Mouse (Mus musculus): ENCODE results near the gene Phactr1.

The Phactr1 gene

DNA sequence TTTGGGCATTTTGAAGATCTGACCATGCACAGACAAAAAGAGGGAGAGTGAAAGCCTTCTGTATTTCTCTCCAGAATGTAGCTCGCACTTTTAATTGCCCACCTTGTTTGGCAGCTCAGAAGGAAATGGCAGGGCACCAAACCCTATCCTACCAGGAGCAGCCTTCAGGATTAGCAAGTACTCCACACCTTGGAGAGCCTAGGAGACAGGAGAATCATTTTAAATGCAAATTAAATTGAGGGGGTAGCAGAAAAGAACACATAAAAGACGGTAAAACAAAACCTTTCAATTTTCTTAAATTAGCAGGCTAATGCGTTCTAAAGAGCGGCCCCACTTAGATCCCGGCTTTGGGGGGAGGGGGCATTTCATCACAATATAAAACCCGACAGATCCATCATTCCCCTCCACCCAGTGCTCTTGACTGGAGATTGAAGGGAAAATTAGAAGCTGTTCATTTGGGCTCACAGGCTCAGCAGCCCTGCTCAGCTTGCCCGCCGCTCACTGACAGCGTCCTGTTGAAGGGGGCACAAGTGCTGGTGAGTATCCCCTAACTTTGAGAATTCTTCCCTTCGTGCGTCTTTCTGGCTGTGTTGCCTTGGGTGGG, at the start of gene Phactr1:
Gene Phactr1, plus strand, starts transcription at position 233 of the 604 bp plus-strand sequence.
- DNase-seq (ENCODE audit: low read depth, low spot score) = no peak

GRCm38 (mm10) chr13:42634908-42635307, 45.5 kb upstream of the Phactr1 start:
- DNase-seq (ENCODE audit: low read depth, low spot score) = no peak

DNA sequence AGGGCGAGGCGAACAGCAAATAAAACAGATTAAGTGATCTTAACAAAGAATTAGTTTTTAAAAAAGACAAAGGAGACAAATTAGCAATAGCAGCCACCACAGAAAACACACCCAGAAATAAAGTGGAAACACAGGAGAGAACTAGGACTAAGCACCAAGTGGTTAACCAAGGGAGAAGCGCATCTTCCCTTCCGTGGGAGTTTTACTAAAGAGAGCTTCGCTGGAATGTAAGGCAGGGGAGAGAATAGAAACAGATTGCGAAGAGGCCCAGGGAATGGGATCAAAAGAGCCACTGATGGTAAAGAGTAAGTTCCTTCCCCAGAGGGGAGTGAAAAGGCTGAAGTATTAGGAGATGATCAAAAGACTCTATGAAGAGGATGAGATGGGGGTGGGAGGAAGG, 30.2 kb upstream of the Phactr1 start:
- DNase-seq (ENCODE audit: low read depth, low spot score) = no peak

GRCm38 (mm10) chr13:42656643-42657315, 23.6 kb upstream of the Phactr1 start:
- no peak for DNase-seq (ENCODE audit: low read depth, low spot score)

GRCm38 (mm10) chr13:42671651-42672290, 8.7 kb upstream of the Phactr1 start:
- peak; percentile 60 for DNase-seq (ENCODE audit: low read depth, low spot score)

DNA sequence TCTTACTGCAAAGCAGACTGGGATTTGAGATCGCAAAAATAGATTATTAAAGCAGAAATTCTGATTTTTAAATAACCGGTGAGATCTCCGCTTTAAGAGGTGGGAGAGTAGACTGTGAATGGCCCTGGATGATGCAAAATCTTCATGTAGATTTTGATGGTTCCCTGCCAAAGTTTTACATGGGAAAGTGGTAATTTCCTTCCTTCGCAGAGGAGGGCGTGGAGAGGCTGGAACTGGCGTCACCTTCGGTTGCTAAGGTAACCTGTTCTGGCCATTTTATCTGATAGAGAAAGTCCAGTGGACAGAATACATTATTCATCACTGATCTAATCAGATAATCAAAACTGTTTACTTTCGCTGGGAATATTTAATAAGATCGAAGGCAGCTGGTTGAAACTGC, 876 bp downstream of the Phactr1 start:
- no peak for DNase-seq (ENCODE audit: low read depth, low spot score)

DNA sequence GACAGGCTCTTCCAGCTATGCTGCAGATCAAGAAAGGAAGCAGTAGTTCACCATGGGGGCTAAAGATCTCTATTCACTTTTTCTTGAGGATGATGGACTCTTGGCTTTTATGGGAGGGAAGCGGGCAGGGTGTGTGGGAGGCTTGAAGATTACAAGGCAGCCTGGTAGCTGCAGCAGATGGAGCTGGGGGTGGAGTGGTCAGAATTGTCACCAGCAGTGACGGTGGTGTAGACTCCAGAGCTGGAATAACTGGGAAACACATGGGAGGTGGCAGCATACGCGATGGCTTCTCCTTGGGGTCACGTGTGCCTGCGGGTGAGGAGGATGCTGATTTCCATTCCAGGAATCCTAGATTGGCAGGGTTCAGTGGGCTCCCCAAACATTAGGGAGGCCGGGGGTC, 3.8 kb downstream of the Phactr1 start:
- no peak for DNase-seq (ENCODE audit: low read depth, low spot score)

DNA sequence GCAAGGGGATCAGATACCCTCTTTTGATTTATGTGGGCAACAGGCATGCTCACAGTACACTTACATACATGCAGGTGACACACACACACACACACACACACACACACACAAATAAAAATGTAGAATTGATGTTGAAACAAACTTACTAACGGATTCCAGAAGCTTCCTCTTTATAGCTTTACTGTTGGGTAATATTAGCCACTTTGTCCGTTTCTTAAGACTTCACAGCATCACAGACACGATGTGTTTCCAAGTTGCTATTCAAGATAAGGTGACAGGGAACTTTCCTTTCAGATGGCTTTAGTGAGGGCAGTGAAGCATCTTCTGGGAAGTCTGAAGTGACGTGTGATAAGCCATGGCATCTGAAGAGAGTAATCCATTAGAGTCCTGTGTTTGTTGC, 11.8 kb downstream of the Phactr1 start:
- DNase-seq (ENCODE audit: low read depth, low spot score) = no peak

DNA sequence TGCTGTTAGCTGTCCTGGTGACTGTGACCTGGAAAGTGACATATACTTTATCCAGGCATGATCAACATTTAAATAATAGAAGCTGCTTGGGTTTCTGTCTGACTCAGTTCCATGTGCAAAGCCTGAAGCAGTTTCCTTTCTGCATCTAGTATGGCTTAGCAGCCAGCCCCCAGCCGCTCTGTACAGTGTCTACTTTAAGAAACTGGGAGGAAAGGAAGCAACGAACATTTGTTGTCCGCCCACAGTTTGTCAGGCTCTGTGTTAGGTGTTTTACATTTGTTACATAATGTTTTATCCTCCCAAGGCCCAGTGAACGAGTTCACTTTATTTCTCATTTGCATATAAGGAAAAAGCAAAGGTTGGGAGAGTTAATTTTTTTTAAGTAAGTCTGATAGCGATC, 16.2 kb downstream of the Phactr1 start:
- DNase-seq (ENCODE audit: low read depth, low spot score) = no peak

DNA sequence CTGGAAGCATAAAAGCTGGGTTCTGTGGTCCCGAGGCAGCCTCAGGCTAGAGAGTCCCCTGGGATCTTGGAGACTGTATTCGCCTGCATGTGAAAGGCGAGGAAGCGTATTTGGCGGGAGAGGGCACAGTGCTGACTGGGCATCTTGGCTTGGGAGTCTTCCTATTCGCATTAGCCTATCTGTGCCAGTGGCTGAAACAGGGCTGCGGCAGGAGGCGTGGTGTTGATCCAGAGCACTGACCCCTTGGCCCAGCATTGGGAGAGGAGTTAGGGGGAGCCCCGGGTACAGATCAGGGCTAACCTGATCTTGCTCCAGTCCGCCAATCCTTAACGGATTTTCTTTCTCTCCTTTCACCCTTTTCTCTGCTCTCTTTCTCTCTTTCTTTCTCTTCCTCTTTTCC, 28.7 kb downstream of the Phactr1 start:
- no peak for DNase-seq (ENCODE audit: low read depth, low spot score)

- peak; percentile 46 for DNase-seq (ENCODE audit: low read depth, low spot score)
These were observed 29.3 kb downstream of the Phactr1 start for GRCm38 (mm10) chr13:42709611-42710331.

GRCm38 (mm10) chr13:42711510-42711909, 31.1 kb downstream of the Phactr1 start:
- no peak for DNase-seq (ENCODE audit: low read depth, low spot score)

- no peak for DNase-seq (ENCODE audit: low read depth, low spot score)
These were observed 39.0 kb downstream of the Phactr1 start for GRCm38 (mm10) chr13:42719401-42719800.

GRCm38 (mm10) chr13:42720135-42720534, 39.7 kb downstream of the Phactr1 start:
- no peak for DNase-seq (ENCODE audit: low read depth, low spot score)

- no peak for DNase-seq (ENCODE audit: low read depth, low spot score)
These were observed 40.2 kb downstream of the Phactr1 start for GRCm38 (mm10) chr13:42720648-42721047.

- no peak for DNase-seq (ENCODE audit: low read depth, low spot score)
These were observed 43.6 kb downstream of the Phactr1 start for GRCm38 (mm10) chr13:42724011-42724410.

- DNase-seq (ENCODE audit: low read depth, low spot score) = no peak
These were observed 45.3 kb downstream of the Phactr1 start for GRCm38 (mm10) chr13:42725709-42726231.

GRCm38 (mm10) chr13:42737486-42737885, 57.1 kb downstream of the Phactr1 start:
- no peak for DNase-seq (ENCODE audit: low read depth, low spot score)

DNA sequence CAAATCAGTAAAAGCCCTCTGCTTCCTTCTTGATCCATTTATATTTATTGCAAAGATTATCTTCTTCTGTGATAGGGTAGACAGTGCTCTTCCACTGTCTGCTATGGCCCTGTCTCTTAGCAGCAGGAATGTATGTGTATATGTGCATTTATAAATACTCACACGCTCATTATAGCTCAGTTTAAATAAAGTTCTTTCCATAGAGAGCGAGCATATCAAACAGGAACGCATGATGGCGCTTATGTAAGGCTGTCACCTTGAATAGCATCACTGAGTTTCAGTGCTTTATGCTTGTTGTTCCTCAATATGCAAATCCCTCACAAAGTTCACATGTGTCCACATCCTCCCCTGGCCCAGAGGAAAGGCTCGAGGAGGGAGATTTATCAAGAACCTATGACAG, 57.7 kb downstream of the Phactr1 start:
- no peak for DNase-seq (ENCODE audit: low read depth, low spot score)

DNA sequence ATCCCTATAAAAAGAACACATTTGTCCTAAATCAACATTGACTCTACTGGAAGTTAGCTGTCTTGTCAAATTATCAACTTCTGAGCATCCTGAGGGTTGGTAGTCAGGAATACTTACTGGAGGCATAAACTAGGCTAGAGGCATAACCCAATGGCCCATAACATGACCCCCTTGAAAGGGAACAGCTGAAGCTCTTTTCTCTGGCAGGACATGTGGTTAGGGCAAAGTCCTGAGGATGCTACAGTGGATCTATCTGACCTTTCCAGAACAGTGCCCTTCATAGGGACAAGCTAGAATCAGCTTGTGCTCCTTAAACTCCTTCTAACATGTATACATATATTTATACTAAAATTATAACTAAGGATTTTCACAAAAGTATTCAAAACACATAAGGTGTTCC, 61.8 kb downstream of the Phactr1 start:
- no peak for DNase-seq (ENCODE audit: low read depth, low spot score)

DNA sequence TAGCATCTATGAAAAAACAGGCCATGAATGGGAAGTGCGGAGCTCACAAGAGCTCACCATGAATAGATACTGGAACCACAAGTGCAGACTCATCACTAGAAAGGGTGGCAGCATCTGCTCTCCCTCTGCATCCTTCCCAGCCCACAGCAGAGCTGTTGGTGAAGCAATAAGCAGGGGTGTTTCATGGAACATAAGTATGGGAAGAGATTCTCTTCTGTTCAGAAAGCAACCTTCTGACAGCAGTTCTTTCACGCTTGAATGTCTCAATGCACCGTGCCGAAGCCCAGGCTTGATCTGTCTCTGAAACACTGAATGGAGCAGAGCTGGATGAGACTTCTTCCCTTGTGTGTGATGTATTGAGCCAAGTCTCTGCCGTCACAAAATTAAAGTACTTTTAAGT, 64.0 kb downstream of the Phactr1 start:
- no peak for DNase-seq (ENCODE audit: low read depth, low spot score)
